Mouse (Mus musculus): ENCODE data around the gene Ykt6.

- TF ChIP-seq MAX (IDR thresholded peaks at IDR 0.05) (no peak), CTCF (IDR thresholded peaks at IDR 0.05; ENCODE audit: control insufficient read depth, insufficient read depth, insufficient read length) (no peak), USF1 (IDR thresholded peaks at IDR 0.05; ENCODE audit: low read depth) (no peak), MYOG (IDR thresholded peaks at IDR 0.05; ENCODE audit: control insufficient read depth, extremely low read depth, insufficient read length) (no peak), CEBPB (IDR thresholded peaks at IDR 0.05; ENCODE audit: low read depth) (no peak), MYOD1 (IDR thresholded peaks at IDR 0.05; ENCODE audit: control insufficient read depth, insufficient read length, low read depth) (no peak), FOSL1 (IDR thresholded peaks at IDR 0.05; ENCODE audit: insufficient read depth, low read length, poor library complexity, severe bottlenecking) (no peak)
Measured at GRCm38 (mm10) chr11:5913256-5913655, 42.2 kb upstream of the Ykt6 start.

Measured in C2C12 (cell line).